Mouse (Mus musculus): Measurements from ENCODE around the gene Atrnl1. TPM values are rescaled to one million over a fixed set of nuclear protein-coding genes. Genes with fewer than 3 reads are reported as not detected.

The Atrnl1 gene
- polyA plus RNA-seq, 1 experiment from 2014 or later, result 9.8 TPM

DNA sequence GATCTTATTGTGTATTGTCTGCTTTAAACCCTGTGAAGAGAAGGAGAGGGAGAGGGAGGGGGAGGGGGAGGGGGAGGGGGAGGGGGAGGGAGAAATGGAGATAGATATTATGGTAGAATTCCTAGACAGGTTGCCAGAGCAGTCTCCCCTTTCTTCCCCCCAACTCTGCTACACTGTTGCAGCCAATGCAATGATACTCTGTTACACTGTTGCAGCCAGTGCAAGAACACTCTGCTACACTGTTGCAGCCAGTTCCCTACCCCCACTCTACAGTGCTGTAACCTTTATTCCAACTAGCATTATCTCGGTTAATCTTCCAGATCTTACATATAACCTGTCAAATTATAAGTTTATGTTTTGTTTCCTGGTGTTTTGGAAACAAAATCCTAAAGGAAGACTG is 400.8 kb downstream of the Atrnl1 start:
- Histone ChIP-seq H3K27me3 (replicated peaks) (no peaks in the 10 kb centered on the region), H3K4me3 (no peak overlapping the region), H3K9ac (no peak overlapping the region), H3K9me3 (no peaks in the 10 kb centered on the region), H3K36me3 (replicated peaks) (no peaks in the 10 kb centered on the region), H3K4me2 (no peak overlapping the region), H3K27ac (no peak overlapping the region), H3K4me1 (no peaks in the 10 kb centered on the region)
- ATAC-seq (replicated peaks), result no peak
- WGBS, result 85% methylated on average over 1 of the region's 1 CpGs

DNA sequence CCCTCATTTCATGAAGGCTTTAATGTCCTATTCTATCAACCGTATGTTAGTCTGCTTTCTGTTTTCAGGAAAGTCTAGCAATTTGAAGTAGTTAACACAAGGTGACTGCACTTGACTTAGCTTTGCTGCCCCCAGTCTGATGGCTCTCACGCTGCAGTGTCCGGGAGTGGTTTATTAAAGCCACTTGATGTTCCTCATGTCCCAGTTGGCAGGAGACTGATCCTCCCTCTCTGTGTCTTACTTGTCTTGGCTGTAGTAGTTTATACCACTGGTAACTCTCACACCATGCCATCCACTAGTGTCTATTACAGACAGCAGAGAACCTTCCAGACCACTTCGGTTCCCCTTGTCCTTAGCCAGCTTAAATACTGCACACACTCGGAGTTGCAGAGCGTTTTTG is 404.9 kb downstream of the Atrnl1 start:
- no peaks in the 10 kb centered on the region for H3K9me3 ChIP-seq
- H3K27me3 ChIP-seq (replicated peaks), result no peaks in the 10 kb centered on the region
- H3K4me2 ChIP-seq, result no peak overlapping the region
- no peaks in the 10 kb centered on the region for H3K4me1 ChIP-seq
- H3K27ac ChIP-seq, result no peak overlapping the region
- H3K9ac ChIP-seq, result no peak overlapping the region
- no peaks in the 10 kb centered on the region for H3K36me3 ChIP-seq (replicated peaks)
- 94% methylated on average over 6 of the region's 6 CpGs for WGBS
- ATAC-seq (replicated peaks), result no peak
- no peak overlapping the region for H3K4me3 ChIP-seq

DNA sequence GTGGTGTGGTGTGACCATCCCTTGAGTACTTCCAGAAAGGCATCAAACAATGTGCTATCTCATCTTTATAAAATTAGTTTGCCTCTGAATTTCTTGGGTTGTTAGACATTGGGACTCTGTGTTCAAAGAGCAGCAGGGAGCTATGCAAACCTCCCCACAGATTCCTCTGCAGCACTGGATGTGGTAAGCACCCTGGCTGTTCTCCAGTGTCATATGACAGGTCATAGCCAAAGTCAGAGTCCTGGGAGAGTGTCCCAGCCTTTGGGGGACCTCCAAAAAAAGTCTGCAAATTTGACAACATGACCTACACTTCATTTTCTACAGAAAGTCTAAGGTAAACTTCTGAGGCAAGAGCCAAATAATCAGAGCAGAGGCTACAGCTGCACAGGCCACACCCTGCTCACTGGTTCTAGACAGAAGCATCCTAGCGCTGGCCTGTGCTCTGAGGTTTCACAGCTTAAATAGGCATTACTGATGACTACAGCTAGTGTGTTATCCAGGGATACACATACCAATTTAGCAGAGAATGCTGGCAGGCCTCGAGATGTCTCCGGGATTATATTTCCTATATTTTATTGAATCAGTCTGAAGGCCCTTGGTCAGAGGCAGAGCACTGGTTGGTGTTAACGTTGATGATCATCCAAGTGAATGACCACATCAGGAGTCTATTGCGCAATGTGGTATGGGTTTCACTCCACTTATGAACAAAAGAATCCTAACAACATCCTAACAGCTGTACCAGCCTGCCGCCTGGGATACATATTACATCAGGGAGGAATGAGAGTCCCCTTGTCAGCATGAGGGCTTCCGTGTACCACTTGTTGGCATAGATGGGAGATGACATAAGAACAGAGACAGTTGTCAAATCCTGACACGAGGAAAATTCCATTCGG is 406.0 kb downstream of the Atrnl1 start:
- H3K36me3 ChIP-seq (replicated peaks), result no peaks in the 10 kb centered on the region
- H3K4me2 ChIP-seq, result no peak overlapping the region
- WGBS, result 87% methylated on average over 9 of the region's 9 CpGs
- no peak overlapping the region for H3K9ac ChIP-seq
- no peaks in the 10 kb centered on the region for H3K4me1 ChIP-seq
- no peak overlapping the region for H3K27ac ChIP-seq
- no peaks in the 10 kb centered on the region for H3K27me3 ChIP-seq (replicated peaks)
- no peak overlapping the region for H3K4me3 ChIP-seq
- no peak for ATAC-seq (replicated peaks)
- no peaks in the 10 kb centered on the region for H3K9me3 ChIP-seq

DNA sequence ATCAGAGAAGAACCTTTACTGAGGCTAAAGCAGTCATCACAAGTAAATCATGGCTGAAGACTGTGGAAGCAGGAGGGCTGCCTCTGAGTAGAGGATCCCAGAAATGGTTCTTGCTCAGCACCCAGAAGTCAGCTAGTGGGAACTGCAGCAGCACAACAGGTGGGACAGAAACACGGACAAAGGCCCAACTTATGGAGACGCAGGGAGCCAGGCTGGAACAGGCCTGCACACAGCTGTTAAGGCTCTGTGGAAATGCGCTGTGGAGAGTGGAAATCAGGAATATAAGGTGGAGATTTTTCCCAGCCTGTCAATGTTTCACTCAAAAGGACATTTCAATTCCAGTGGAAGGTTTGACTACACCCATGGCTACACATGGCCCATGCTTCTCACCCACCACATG is 406.6 kb downstream of the Atrnl1 start:
- WGBS, result 90% methylated on average over 3 of the region's 3 CpGs
- H3K36me3 ChIP-seq (replicated peaks), result no peaks in the 10 kb centered on the region
- H3K27me3 ChIP-seq (replicated peaks), result no peaks in the 10 kb centered on the region
- ATAC-seq (replicated peaks), result no peak
- no peaks in the 10 kb centered on the region for H3K9me3 ChIP-seq
- no peak overlapping the region for H3K27ac ChIP-seq
- no peak overlapping the region for H3K4me3 ChIP-seq
- H3K9ac ChIP-seq, result no peak overlapping the region
- H3K4me1 ChIP-seq, result no peaks in the 10 kb centered on the region
- H3K4me2 ChIP-seq, result no peak overlapping the region

DNA sequence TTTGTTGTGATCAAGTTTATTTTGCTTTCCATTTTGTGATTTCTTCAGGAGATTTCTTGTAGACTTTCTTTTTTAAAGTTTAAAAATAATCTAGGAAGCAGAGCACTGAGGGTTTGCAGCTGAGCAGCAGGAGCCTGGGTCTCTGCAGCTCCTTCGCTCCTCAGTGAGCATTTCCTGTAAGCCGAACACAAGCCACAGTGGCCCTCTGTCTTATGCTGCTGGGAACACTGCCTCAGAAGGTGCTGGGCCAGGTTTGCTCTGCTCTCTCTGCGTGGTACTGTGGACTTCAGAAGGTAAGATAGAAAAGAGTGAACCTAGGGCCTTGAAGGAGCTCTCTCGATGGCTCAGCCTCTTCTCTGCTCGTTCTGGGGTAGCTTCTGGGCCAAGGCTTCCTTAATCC is 407.9 kb downstream of the Atrnl1 start:
- Histone ChIP-seq H3K27me3 (replicated peaks) (no peaks in the 10 kb centered on the region), H3K36me3 (replicated peaks) (no peaks in the 10 kb centered on the region), H3K4me1 (no peaks in the 10 kb centered on the region), H3K4me3 (no peak overlapping the region), H3K9ac (no peak overlapping the region), H3K4me2 (no peak overlapping the region), H3K27ac (no peak overlapping the region), H3K9me3 (no peaks in the 10 kb centered on the region)
- 68% methylated on average over 5 of the region's 5 CpGs for WGBS
- no peak for ATAC-seq (replicated peaks)

DNA sequence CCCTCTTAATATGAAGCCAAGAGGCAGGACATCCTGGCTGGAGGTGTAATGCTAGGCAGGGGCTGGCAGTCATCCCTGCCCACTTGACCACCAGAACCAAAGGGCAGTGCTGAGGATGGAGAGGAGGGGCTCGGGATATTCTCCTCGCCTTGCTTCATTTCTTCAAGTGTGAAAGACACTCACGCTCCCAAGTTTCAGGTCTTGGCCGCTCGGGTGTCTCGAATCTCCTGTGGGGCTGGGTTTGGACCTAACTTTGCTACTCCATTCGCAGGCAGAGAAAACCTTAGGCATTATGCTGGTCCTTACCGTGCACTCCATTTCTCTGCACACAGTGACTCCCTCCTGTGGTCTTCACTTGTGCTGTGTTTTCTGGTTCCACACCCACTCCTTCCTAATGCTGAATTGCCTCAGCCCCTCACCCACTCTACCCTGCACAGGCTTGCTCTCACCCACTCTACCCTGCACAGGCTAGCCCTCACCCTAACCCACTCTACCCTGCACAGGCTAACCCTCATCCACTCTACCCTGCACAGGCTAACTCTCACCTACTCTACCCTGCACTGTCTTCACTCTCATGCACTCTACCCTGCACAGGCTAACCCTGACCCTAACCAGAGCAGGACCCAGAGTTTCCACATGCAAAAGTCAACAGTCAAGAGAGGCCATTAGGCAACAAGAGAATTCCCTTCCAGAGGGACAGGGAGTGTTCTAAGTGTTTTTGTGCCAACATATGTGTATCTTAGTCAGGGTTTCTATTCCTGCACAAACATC is 410.9 kb downstream of the Atrnl1 start:
- Histone ChIP-seq H3K27me3 (replicated peaks) (no peaks in the 10 kb centered on the region), H3K9ac (no peak overlapping the region), H3K4me3 (no peak overlapping the region), H3K4me1 (no peaks in the 10 kb centered on the region), H3K4me2 (no peak overlapping the region), H3K9me3 (no peaks in the 10 kb centered on the region), H3K36me3 (replicated peaks) (no peaks in the 10 kb centered on the region), H3K27ac (no peak overlapping the region)
- ATAC-seq (replicated peaks), result no peak
- WGBS, result 94% methylated on average over 8 of the region's 8 CpGs

DNA sequence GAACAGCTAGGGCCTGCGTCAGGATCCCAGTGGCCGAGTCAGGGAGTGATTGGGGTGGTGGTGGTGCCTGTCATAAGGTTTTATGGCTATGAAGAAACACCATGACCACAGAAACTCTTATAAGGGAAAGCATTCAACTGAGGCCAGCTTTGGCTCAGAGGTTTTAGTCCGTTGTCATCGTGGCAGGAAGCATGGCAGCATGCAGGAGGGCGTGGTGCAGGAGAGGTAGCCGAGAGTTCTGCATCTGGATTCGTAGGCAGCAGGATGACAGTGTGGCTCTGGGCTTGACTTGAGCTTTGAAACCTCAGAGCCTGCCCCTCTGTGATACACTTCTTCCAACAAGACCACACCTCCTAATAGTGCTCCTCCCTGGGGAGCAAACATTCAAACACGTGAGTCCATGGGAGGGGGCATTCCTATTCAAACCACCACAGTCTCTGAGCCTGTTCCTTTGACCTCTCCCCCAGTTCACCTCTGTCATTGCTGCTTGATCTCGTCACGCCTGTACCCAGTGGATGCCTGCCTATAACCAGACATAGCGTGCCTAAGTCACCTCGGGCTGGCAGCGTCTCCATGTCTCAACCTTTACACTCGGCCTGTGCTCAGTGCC is 412.5 kb downstream of the Atrnl1 start:
- H3K27me3 ChIP-seq (replicated peaks), result no peaks in the 10 kb centered on the region
- H3K4me3 ChIP-seq, result no peak overlapping the region
- no peak overlapping the region for H3K9ac ChIP-seq
- H3K36me3 ChIP-seq (replicated peaks), result no peaks in the 10 kb centered on the region
- no peaks in the 10 kb centered on the region for H3K9me3 ChIP-seq
- no peak for ATAC-seq (replicated peaks)
- H3K27ac ChIP-seq, result no peak overlapping the region
- H3K4me2 ChIP-seq, result no peak overlapping the region
- WGBS, result 85% methylated on average over 14 of the region's 14 CpGs
- H3K4me1 ChIP-seq, result no peaks in the 10 kb centered on the region

DNA sequence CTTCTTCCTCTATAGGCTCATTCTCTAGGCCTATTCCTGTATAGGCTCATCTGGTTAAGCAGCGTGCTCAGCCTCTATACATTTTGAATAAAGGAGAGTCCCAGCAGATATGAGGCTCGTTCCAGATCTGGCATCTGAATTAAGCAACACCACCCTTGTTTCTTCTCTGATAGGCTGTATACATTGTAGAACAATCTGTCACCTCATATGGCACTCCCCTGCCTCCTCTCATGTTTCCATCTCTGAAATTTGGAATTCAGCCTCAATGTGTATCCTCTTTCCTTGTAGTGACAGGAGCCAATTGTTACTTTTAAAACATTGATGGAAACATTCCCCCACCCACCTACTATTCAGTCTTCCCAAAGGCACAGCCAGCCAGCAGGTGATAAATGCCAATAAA is 414.2 kb downstream of the Atrnl1 start:
- Histone ChIP-seq H3K36me3 (replicated peaks) (no peaks in the 10 kb centered on the region), H3K4me3 (no peak overlapping the region), H3K9ac (no peak overlapping the region), H3K27me3 (replicated peaks) (no peaks in the 10 kb centered on the region), H3K9me3 (no peaks in the 10 kb centered on the region), H3K4me1 (no peaks in the 10 kb centered on the region), H3K4me2 (no peak overlapping the region), H3K27ac (no peak overlapping the region)
- ATAC-seq (replicated peaks), result no peak
- 83% methylated on average over 2 of the region's 2 CpGs for WGBS

DNA sequence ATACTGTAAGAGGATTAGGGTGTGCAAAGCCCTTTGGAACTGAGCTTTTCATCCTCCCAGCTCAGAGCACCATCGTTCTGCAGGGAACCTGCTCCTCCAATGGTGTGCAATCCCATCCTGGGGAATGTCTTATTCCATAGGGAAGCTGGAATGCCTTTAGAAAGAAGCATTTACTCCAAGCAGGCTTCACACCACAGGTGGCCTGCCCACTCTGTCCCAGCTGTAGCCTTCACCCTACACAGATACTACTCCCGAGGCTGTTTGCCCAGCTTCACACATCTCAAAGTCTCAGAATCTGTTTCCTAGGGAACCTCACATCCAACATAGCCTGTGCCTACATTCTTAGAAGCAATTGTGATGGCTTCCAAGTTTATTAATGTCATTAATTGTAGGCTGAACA is 418.8 kb downstream of the Atrnl1 start:
- no peak overlapping the region for H3K27ac ChIP-seq
- H3K27me3 ChIP-seq (replicated peaks), result no peaks in the 10 kb centered on the region
- H3K9me3 ChIP-seq, result no peaks in the 10 kb centered on the region
- H3K36me3 ChIP-seq (replicated peaks), result no peaks in the 10 kb centered on the region
- H3K4me1 ChIP-seq, result no peaks in the 10 kb centered on the region
- no peak overlapping the region for H3K9ac ChIP-seq
- no peak overlapping the region for H3K4me2 ChIP-seq
- 51% methylated on average over 2 of the region's 2 CpGs for WGBS
- no peak for ATAC-seq (replicated peaks)
- H3K4me3 ChIP-seq, result no peak overlapping the region

DNA sequence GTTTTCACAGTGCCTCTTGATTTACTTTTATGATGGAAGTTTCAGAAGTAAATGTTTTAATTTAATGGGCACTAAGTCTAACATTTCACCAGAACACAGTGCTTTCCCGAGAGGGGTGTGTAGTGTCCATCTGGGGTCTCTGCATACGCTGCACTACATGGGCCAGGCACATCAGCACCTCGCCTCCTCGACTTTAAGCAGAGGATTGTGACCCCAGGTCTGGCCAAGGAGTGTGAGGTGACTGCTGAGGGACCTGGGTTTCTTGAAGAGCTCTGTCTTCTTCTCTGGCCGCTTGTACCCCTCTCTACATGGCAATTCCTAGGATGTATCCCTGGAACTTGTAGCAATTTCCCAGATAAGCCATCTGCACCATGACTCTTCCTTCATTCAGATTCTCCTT is 422.4 kb downstream of the Atrnl1 start:
- Histone ChIP-seq H3K9me3 (no peaks in the 10 kb centered on the region), H3K27ac (no peak overlapping the region), H3K4me3 (no peak overlapping the region), H3K4me2 (no peak overlapping the region), H3K9ac (no peak overlapping the region), H3K36me3 (replicated peaks) (no peaks in the 10 kb centered on the region), H3K27me3 (replicated peaks) (no peaks in the 10 kb centered on the region), H3K4me1 (no peaks in the 10 kb centered on the region; the same call in 1 of the 2 replicates)
- 92% methylated on average over 5 of the region's 5 CpGs for WGBS
- ATAC-seq (replicated peaks), result no peak

DNA sequence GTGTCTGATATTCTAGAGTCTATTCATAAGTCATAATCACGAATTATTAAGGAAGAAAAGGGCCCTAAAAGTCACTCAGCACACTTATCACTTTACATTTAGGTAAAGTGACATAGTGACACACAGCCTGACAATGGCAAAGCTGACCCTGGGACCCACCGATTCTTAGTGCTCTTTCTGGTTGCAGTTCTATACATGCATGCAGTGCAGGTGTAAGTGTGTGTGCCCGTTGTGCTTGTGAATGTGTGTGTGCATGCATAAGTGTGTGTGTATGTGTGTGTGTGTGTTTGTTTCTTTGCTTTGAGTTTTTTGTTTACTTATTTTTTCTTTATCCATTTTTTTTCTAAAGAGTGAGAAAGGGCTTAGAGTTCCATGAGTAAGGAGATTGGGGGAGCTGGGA is 425.3 kb downstream of the Atrnl1 start:
- Histone ChIP-seq H3K27me3 (replicated peaks) (no peaks in the 10 kb centered on the region), H3K4me2 (no peak overlapping the region), H3K27ac (no peak overlapping the region), H3K4me3 (no peak overlapping the region), H3K9me3 (no peaks in the 10 kb centered on the region), H3K9ac (no peak overlapping the region), H3K4me1 (peaks cover 3% of the 10 kb centered on the region; the same call in 1 of the 2 replicates), H3K36me3 (replicated peaks) (no peaks in the 10 kb centered on the region)
- 83% methylated on average over 3 of the region's 3 CpGs for WGBS
- no peak for ATAC-seq (replicated peaks)

DNA sequence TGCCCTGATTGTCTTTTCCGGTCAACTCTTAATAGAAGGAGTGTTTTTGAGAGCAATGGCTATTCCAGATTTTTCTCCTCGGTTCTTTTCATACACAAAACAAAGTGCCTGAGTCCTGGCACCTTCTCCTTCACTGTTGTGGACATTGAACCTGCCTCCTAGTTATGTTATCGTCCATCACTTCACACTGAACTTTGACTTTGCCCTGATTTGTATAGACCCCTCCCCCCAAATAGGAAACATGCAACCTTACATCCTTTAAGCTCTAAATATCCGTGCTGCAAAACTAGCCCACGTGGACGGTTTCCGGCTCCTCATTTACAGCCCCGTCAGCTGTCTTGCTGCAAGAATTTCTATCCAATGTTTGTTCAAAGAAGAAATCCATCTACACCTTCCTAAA is 432.3 kb downstream of the Atrnl1 start:
- H3K27ac ChIP-seq, result no peak overlapping the region
- no peaks in the 10 kb centered on the region for H3K9me3 ChIP-seq
- H3K4me1 ChIP-seq, result 0 out of 2 replicates have a peak, but pooled peaks cover 3% of the 10 kb centered on the region
- H3K36me3 ChIP-seq (replicated peaks), result no peaks in the 10 kb centered on the region
- H3K27me3 ChIP-seq (replicated peaks), result no peaks in the 10 kb centered on the region
- WGBS, result 89% methylated on average over 8 of the region's 8 CpGs
- no peak for ATAC-seq (replicated peaks)
- H3K4me3 ChIP-seq, result no peak overlapping the region
- H3K4me2 ChIP-seq, result no peak overlapping the region
- H3K9ac ChIP-seq, result no peak overlapping the region

Measured in midbrain, embryonic 15.5 days (tissue).